Mouse (Mus musculus): ENCODE measurements around the gene Fcf1.

DNA sequence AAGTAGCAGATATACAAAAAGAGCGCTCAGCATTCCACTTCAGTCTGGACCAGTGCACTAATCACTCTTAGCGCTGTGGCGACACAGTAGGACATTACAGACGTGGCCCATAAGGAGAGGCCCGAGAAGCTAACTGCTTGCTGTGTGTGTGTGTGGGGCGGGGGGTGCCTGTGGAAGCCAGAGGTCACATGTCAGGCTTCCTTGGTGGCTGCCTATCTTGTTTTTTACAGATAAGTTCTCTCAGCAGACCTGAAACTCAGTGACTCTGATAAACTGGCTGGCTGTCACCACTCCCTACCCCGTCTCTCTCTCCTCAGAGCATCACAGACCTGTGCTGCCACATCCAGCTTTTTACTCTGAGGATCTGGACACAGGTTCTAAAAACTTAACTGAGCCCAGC lies 8.1 kb upstream of the Fcf1 start:
- TF ChIP-seq POLR2A (IDR thresholded peaks at IDR 0.05; ENCODE audit: control insufficient read depth, low read depth, low read length) (no peak), CTCF (IDR thresholded peaks at IDR 0.05; ENCODE audit: control insufficient read depth, insufficient read depth, insufficient replicate concordance, low read depth, low read length) (no peak)

Measured in testis, adult 2 months (tissue).